Mouse (Mus musculus) adrenal gland, postnatal 25 days (tissue): ENCODE measurements around the gene Serpind1. TPM values are rescaled to one million over a fixed set of nuclear protein-coding genes. Genes with fewer than 3 reads are reported as not detected.

Source experiments
- DNase-seq: peaks from one replicate; pipeline ENCODE4 v3.0.0; 2021; ENCODE audit warnings: mixed read lengths
- total RNA-seq: library from RNA; stranded (reverse); gene quantifications from 2 replicates; pipeline ENCODE4 v1.2.3, GENCODE M21; 2021

Serpind1 gene
- total RNA-seq, 1 experiment from 2014 or later = 0.24 TPM

GRCm38 (mm10) chr16:17346766-17347165, 15.6 kb downstream of the Serpind1 start:
- no peak for DNase-seq

- DNase-seq = no peak
Observed at GRCm38 (mm10) chr16:17356031-17356430, 24.9 kb downstream of the Serpind1 start.

- DNase-seq = no peak
Observed at GRCm38 (mm10) chr16:17358787-17359186, 27.6 kb downstream of the Serpind1 start.

GRCm38 (mm10) chr16:17382306-17382705, 51.1 kb downstream of the Serpind1 start:
- no peak for DNase-seq

- no peak for DNase-seq
Observed at GRCm38 (mm10) chr16:17383594-17384326, 52.6 kb downstream of the Serpind1 start.

GRCm38 (mm10) chr16:17392784-17393183, 61.6 kb downstream of the Serpind1 start:
- peak; percentile 25 for DNase-seq

Other genes with a start within 250 kb of the Serpind1 start
- 101 and 118 TPM in 2 replicates for gene Ppil2, start 220.1 kb upstream of the Serpind1 start, total RNA-seq
- gene 2610318N02Rik, start 206.2 kb upstream of the Serpind1 start, total RNA-seq = 1.5 TPM in 1 of 2 replicates, not detected in the other
- 27.9 and 28.0 TPM in 2 replicates for gene Sdf2l1, start 199.0 kb upstream of the Serpind1 start, total RNA-seq
- gene Ydjc, start 186.8 kb upstream of the Serpind1 start, total RNA-seq = 4.5 and 7.0 TPM in 2 replicates
- 0.39 TPM in 1 of 2 replicates, not detected in the other for gene Ccdc116, start 184.1 kb upstream of the Serpind1 start, total RNA-seq
- gene Ube2l3, start 128.7 kb upstream of the Serpind1 start, total RNA-seq = 194 and 282 TPM in 2 replicates
- gene Rimbp3, start 122.8 kb upstream of the Serpind1 start, total RNA-seq = 0.06 TPM in 1 of 2 replicates, not detected in the other
- gene Hic2, start 97.8 kb upstream of the Serpind1 start, total RNA-seq = 2.3 and 2.6 TPM in 2 replicates
- 13.8 and 19.9 TPM in 2 replicates for gene Tmem191c, start 55.3 kb upstream of the Serpind1 start, total RNA-seq
- gene Snap29, start 74.6 kb downstream of the Serpind1 start, total RNA-seq = 28.1 and 30.2 TPM in 2 replicates
- gene Pi4ka, start 74.9 kb downstream of the Serpind1 start, total RNA-seq = 87.2 and 88.9 TPM in 2 replicates
- 30.2 and 33.7 TPM in 2 replicates for gene Crkl, start 120.6 kb downstream of the Serpind1 start, total RNA-seq
- 9.8 and 10.2 TPM in 2 replicates for gene Aifm3, start 158.2 kb downstream of the Serpind1 start, total RNA-seq
- 70.0 and 74.9 TPM in 2 replicates for gene Lztr1, start 177.3 kb downstream of the Serpind1 start, total RNA-seq
- 40.7 and 44.1 TPM in 2 replicates for gene Thap7, start 199.8 kb downstream of the Serpind1 start, total RNA-seq
- gene Lrrc74b, start 229.9 kb downstream of the Serpind1 start, total RNA-seq = 0.12 TPM in 1 of 2 replicates, not detected in the other
- 0.61 and 0.76 TPM in 2 replicates for gene P2rx6, start 230.5 kb downstream of the Serpind1 start, total RNA-seq